Mouse (Mus musculus): ENCODE results near the gene Rfx7. TPM values are rescaled to one million over a fixed set of nuclear protein-coding genes. Genes with fewer than 3 reads are reported as not detected.

Gene Rfx7
- polyA plus RNA-seq, 1 experiment from 2014 or later = 17.9 TPM

GRCm38 (mm10) chr9:72512229-72512981 is 19.6 kb upstream of the Rfx7 start:
- peaks cover 7% of the 10 kb centered on the region; the same call in 1 of the 2 replicates for H3K4me1 ChIP-seq (ENCODE audit: control insufficient read depth, insufficient read depth, low read length)
- peak overlapping the region; percentile 19 for H3K4me2 ChIP-seq (ENCODE audit: low read length)
- no peak overlapping the region for H3K4me3 ChIP-seq (ENCODE audit: low read depth, low read length)
- H3K9ac ChIP-seq (ENCODE audit: low read length) = no peak overlapping the region
- 18% methylated on average over 11 of the region's 11 CpGs for WGBS
- H3K9me3 ChIP-seq (replicated peaks; ENCODE audit: control insufficient read depth, low read length) = no peaks in the 10 kb centered on the region
- H3K27me3 ChIP-seq (replicated peaks; ENCODE audit: control insufficient read depth, insufficient read depth, low read length) = no peaks in the 10 kb centered on the region
- peak; percentile 90 for DNase-seq (ENCODE audit: low spot score)
- H3K27ac ChIP-seq (ENCODE audit: low read depth, low read length) = peak overlapping the region; percentile 52; the same call in 1 of the 2 replicates
- peak; percentile 94 for ATAC-seq
- H3K36me3 ChIP-seq (ENCODE audit: control insufficient read depth, insufficient read depth, low read length) = no peaks in the 10 kb centered on the region

- H3K4me2 ChIP-seq (ENCODE audit: low read length) = no peak overlapping the region
- DNase-seq (ENCODE audit: low spot score) = no peak
- H3K4me3 ChIP-seq (ENCODE audit: low read depth, low read length) = no peak overlapping the region
- H3K9ac ChIP-seq (ENCODE audit: low read length) = no peak overlapping the region
- H3K27ac ChIP-seq (ENCODE audit: low read depth, low read length) = no peak overlapping the region
- peaks cover 7% of the 10 kb centered on the region; the same call in 1 of the 2 replicates for H3K4me1 ChIP-seq (ENCODE audit: control insufficient read depth, insufficient read depth, low read length)
- H3K27me3 ChIP-seq (replicated peaks; ENCODE audit: control insufficient read depth, insufficient read depth, low read length) = no peaks in the 10 kb centered on the region
- no peaks in the 10 kb centered on the region for H3K36me3 ChIP-seq (ENCODE audit: control insufficient read depth, insufficient read depth, low read length)
- ATAC-seq = no peak
- no peaks in the 10 kb centered on the region for H3K9me3 ChIP-seq (replicated peaks; ENCODE audit: control insufficient read depth, low read length)
These were observed 16.7 kb upstream of the Rfx7 start for GRCm38 (mm10) chr9:72515366-72515765.

- Histone ChIP-seq H3K27me3 (replicated peaks; ENCODE audit: control insufficient read depth, insufficient read depth, low read length) (no peaks in the 10 kb centered on the region), H3K9me3 (replicated peaks; ENCODE audit: control insufficient read depth, low read length) (no peaks in the 10 kb centered on the region), H3K4me1 (ENCODE audit: control insufficient read depth, insufficient read depth, low read length) (no peaks in the 10 kb centered on the region), H3K4me2 (ENCODE audit: low read length) (no peak overlapping the region), H3K4me3 (ENCODE audit: low read depth, low read length) (no peak overlapping the region), H3K36me3 (ENCODE audit: control insufficient read depth, insufficient read depth, low read length) (no peaks in the 10 kb centered on the region), H3K9ac (ENCODE audit: low read length) (no peak overlapping the region), H3K27ac (ENCODE audit: low read depth, low read length) (no peak overlapping the region)
- ATAC-seq (no peak), DNase-seq (ENCODE audit: low spot score) (no peak)
These were observed 12.8 kb upstream of the Rfx7 start for GRCm38 (mm10) chr9:72519246-72519645.

- Histone ChIP-seq H3K4me2 (ENCODE audit: low read length) (no peak overlapping the region), H3K9ac (ENCODE audit: low read length) (no peak overlapping the region), H3K4me3 (ENCODE audit: low read depth, low read length) (no peak overlapping the region), H3K27ac (ENCODE audit: low read depth, low read length) (no peak overlapping the region), H3K36me3 (ENCODE audit: control insufficient read depth, insufficient read depth, low read length) (no peaks in the 10 kb centered on the region), H3K9me3 (replicated peaks; ENCODE audit: control insufficient read depth, low read length) (no peaks in the 10 kb centered on the region), H3K4me1 (ENCODE audit: control insufficient read depth, insufficient read depth, low read length) (no peaks in the 10 kb centered on the region), H3K27me3 (replicated peaks; ENCODE audit: control insufficient read depth, insufficient read depth, low read length) (no peaks in the 10 kb centered on the region)
- no peak for DNase-seq (ENCODE audit: low spot score)
- ATAC-seq = no peak
These were observed 11.2 kb upstream of the Rfx7 start for GRCm38 (mm10) chr9:72520849-72521248.

- Histone ChIP-seq H3K36me3 (ENCODE audit: control insufficient read depth, insufficient read depth, low read length) (no peaks in the 10 kb centered on the region), H3K27ac (ENCODE audit: low read depth, low read length) (no peak overlapping the region), H3K4me2 (ENCODE audit: low read length) (no peak overlapping the region), H3K4me1 (ENCODE audit: control insufficient read depth, insufficient read depth, low read length) (peaks cover 5% of the 10 kb centered on the region), H3K9me3 (replicated peaks; ENCODE audit: control insufficient read depth, low read length) (no peaks in the 10 kb centered on the region), H3K4me3 (ENCODE audit: low read depth, low read length) (no peak overlapping the region), H3K27me3 (replicated peaks; ENCODE audit: control insufficient read depth, insufficient read depth, low read length) (no peaks in the 10 kb centered on the region), H3K9ac (ENCODE audit: low read length) (no peak overlapping the region)
- WGBS = 92% methylated on average over 1 of the region's 1 CpGs
- DNase-seq (ENCODE audit: low spot score) (no peak), ATAC-seq (no peak)
These were observed 5.9 kb upstream of the Rfx7 start for GRCm38 (mm10) chr9:72526091-72526490.

- H3K4me2 ChIP-seq (ENCODE audit: low read length) = no peak overlapping the region
These were observed 1.8 kb upstream of the Rfx7 start for GRCm38 (mm10) chr9:72530237-72530636.

GRCm38 (mm10) chr9:72530824-72531223 is 1.2 kb upstream of the Rfx7 start:
- peak; percentile 42 for DNase-seq (ENCODE audit: low spot score)
- H3K27ac ChIP-seq (ENCODE audit: low read depth, low read length) = peak overlapping the region; percentile 100
- H3K4me1 ChIP-seq (ENCODE audit: control insufficient read depth, insufficient read depth, low read length) = peaks cover 7% of the 10 kb centered on the region
- no peaks in the 10 kb centered on the region for H3K27me3 ChIP-seq (replicated peaks; ENCODE audit: control insufficient read depth, insufficient read depth, low read length)
- ATAC-seq = peak; percentile 1; the same call in 1 of the 2 replicates
- H3K9ac ChIP-seq (ENCODE audit: low read length) = peak overlapping the region; percentile 97
- H3K9me3 ChIP-seq (replicated peaks; ENCODE audit: control insufficient read depth, low read length) = no peaks in the 10 kb centered on the region
- H3K36me3 ChIP-seq (ENCODE audit: control insufficient read depth, insufficient read depth, low read length) = no peaks in the 10 kb centered on the region
- WGBS = 20% methylated on average over 4 of the region's 4 CpGs
- H3K4me2 ChIP-seq (ENCODE audit: low read length) = peak overlapping the region; percentile 65
- peak overlapping the region; percentile 93 for H3K4me3 ChIP-seq (ENCODE audit: low read depth, low read length)

More at GRCm38 (mm10) chr9:72530237-72530636, 1.8 kb upstream of the Rfx7 start:
- no peak overlapping the region for H3K4me3 ChIP-seq (ENCODE audit: low read depth, low read length)
- H3K27me3 ChIP-seq (replicated peaks; ENCODE audit: control insufficient read depth, insufficient read depth, low read length) = no peaks in the 10 kb centered on the region
- H3K36me3 ChIP-seq (ENCODE audit: control insufficient read depth, insufficient read depth, low read length) = no peaks in the 10 kb centered on the region
- peaks cover 7% of the 10 kb centered on the region for H3K4me1 ChIP-seq (ENCODE audit: control insufficient read depth, insufficient read depth, low read length)
- ATAC-seq (no peak), DNase-seq (ENCODE audit: low spot score) (peak; percentile 96)
- no peak overlapping the region for H3K9ac ChIP-seq (ENCODE audit: low read length)
- no peak overlapping the region for H3K27ac ChIP-seq (ENCODE audit: low read depth, low read length)
- no peaks in the 10 kb centered on the region for H3K9me3 ChIP-seq (replicated peaks; ENCODE audit: control insufficient read depth, low read length)
- WGBS = 1% methylated on average over 12 of the region's 12 CpGs

- Histone ChIP-seq H3K4me2 (ENCODE audit: low read length) (peak overlapping the region; percentile 65), H3K9ac (ENCODE audit: low read length) (peak overlapping the region; percentile 97), H3K36me3 (ENCODE audit: control insufficient read depth, insufficient read depth, low read length) (no peaks in the 10 kb centered on the region), H3K4me3 (ENCODE audit: low read depth, low read length) (peak overlapping the region; percentile 93), H3K9me3 (replicated peaks; ENCODE audit: control insufficient read depth, low read length) (no peaks in the 10 kb centered on the region), H3K27me3 (replicated peaks; ENCODE audit: control insufficient read depth, insufficient read depth, low read length) (no peaks in the 10 kb centered on the region), H3K27ac (ENCODE audit: low read depth, low read length) (peak overlapping the region; percentile 100), H3K4me1 (ENCODE audit: control insufficient read depth, insufficient read depth, low read length) (peaks cover 7% of the 10 kb centered on the region)
- DNase-seq (ENCODE audit: low spot score) = peak; percentile 97
- under 1% methylated on average over 35 of the region's 35 CpGs for WGBS
- peak; percentile 92 for ATAC-seq
These were observed 597 bp upstream of the Rfx7 start for GRCm38 (mm10) chr9:72531291-72531995.
